Mouse (Mus musculus): ENCODE results near the gene Nosip.
A peak's percentile ranks its signal among the peaks of the same experiment; 100 is the strongest.
"Not testable (repeated sequence)": the region's sequence is repeated elsewhere in the genome, so short reads cannot be mapped to it uniquely, and the experiment has no call there.

Gene Nosip

DNA sequence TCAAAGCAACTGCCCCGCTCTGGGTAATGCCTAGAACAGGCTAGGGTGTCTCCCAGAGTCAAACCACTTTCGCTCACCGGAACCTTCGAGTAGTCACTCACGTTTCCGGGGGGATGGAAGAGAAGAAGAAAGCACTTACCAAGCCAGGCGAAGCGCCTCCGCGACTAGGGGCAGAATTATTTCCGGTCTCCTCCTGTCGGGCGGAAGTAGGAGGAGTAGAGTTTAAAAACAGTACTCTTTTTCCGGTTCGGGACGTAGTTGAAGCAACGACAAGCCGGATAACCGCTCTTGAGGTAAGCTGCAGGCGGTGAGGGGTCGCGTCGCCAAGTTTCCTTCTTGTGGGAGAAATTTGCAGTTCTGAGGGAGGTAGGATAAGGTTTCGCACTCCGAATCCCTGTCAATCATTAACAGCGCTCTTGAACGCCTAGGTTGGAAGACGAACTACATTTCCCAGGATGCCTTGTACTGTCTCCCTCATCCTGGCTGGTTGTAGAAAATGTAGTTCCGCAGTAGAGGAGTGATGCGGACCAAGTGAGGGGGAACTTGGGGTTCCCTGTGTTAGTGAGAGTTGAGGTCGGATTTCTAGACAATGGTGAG is at the start of gene Nosip, which contains the start of gene Prrg2:
Nosip (plus strand) TSS at position 191 of the 597 bp plus-strand sequence.
Prrg2 (minus strand) TSS at position 439 of the 597 bp plus-strand sequence.
- DNase-seq (ENCODE audit: extremely low spot score, low spot score), result peak; percentile 97

DNA sequence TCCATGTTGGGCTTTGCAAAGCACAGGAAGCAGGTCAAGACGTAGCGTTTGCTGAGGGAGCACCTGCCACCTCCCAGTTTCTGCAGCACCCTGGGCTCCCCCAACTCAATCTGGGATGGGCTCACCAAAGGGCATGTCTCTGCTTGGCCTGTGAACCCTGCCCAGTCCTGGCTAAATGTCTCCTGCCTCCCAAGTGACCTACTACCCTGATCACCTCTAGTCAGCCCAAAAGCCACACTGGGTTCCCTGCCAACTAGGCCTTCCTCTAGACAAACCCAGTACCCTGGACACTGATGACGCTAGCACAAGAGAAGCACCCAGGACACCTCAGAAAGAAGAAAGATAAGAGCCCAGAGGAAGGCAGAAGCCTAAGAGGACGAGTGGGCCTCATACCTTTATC is 49.4 kb upstream of the Nosip start:
- DNase-seq (ENCODE audit: extremely low spot score, low spot score), result no peak

DNA sequence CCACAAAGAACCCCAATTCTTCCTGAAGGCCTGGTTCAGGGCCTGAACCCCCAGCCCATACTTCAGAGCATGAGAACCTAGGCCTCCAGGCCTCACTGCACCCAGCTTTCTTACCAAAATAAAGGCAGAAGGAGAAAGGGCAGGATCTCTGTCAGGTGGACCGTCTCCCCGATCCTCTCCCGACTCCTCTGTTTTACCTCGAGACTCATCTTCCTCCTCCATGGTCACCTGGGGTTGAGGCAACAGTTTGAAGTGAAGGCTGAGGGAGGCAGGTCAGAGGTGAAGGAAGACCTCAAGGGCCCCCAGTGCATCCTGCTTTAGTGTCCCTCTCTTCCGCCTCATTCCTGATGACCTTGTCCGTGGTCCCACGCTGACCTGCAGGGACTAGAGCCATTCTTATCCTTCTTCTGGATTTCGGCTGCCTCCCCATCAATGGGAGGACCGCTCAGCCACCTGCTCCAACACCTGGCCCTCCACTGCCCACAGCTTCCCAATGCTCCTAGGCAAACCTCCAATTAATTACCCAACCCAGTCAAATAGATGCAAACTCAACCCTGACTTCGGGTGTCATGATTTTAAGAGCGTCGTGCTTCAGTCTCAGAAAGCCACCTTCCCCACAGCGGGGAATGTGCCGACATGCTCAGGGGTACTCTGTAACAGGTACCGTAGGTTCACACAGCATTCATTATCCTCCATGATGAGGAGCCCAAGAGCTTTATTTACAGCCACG is 48.7 kb upstream of the Nosip start:
- no peak for DNase-seq (ENCODE audit: extremely low spot score, low spot score)

- DNase-seq (ENCODE audit: extremely low spot score, low spot score), result no peak
Measured at GRCm38 (mm10) chr7:45014096-45014451, 48.2 kb upstream of the Nosip start.

DNA sequence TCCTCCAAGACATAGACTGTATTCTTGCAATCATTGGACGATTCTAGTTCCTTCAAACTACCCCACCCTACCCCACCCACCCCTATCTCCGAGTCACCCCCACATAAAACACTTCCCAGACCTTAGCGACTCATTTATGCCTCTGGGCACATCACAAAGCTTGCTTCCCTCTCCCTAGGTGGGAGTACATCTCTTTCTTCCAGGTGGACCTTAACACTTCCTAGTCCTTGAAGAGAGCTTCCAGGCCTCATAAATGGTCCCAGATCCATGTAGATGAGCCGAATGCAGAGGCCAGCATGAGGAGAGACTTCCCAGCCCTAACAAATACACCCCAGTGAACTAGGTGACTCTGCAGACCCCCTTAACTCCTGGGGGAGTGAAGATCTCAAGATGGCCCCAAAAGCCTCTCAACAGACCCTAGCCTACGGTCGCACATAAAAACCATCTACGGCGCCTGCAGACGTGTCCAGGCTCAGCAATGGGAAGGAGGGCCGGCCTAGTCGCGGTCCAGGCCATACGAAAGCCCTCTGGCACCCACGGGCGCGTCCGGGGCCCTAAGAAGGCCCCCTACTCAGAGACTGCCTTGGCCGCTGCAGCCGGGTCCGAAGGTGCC is 46.8 kb upstream of the Nosip start:
- no peak for DNase-seq (ENCODE audit: extremely low spot score, low spot score)

GRCm38 (mm10) chr7:45015957-45016612 is 46.1 kb upstream of the Nosip start, which contains the start of gene Scaf1:
Scaf1 (minus strand) TSS chr7:45016363.
- DNase-seq (ENCODE audit: extremely low spot score, low spot score), result peak; percentile 99

DNA sequence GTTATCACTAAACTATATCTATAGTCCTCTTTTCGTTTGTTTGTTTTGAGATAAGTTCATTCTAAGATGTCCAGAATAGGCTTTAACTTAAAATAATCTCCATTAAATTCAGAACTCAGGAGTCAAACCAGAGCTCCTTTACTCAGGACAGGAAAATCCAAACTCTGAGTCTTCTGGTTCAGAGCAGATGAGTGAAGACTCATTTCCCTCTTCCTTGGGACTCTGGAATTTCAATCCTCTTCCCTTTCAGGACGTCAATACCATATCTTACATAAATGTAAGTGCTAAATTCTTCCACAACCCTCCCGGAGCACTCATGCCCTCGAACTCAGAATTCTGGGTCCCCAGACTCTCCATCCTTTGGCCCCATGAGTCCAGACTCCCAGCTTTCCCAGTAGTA is 45.5 kb upstream of the Nosip start:
- DNase-seq (ENCODE audit: extremely low spot score, low spot score), result no peak

- peak; percentile 86 for DNase-seq (ENCODE audit: extremely low spot score, low spot score)
Measured at GRCm38 (mm10) chr7:45017242-45018061, 44.8 kb upstream of the Nosip start, which contains the start of gene Rras. Rras (plus strand) TSS chr7:45017961.

DNA sequence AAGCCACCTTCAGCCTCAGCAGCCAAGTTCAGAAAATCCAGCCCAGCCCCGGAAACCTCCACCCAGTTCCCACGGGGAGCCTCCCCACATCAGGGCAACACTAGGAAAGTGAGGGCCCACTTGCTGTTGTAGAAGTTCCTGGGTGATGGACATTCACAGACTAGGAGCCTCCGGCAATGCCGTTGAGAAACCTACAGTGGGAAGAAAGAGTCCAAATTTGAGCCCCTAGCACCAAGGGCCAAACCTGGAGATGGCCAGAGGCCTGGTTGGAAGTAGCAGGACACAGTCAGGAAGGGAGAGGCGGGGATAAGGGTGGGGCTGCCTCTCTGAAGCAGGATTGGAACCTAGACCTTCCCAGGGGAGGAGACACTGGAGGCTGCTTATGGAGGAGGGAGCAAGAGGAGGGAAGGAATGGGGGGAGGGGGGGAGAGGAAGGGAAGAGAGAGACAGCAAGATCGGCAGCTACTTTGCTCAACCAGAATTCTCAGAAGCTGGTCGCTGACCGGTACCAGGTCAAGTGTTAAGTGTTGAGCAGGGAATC is 43.1 kb upstream of the Nosip start:
- no peak for DNase-seq (ENCODE audit: extremely low spot score, low spot score)

GRCm38 (mm10) chr7:45020225-45020624 is 42.0 kb upstream of the Nosip start:
- DNase-seq (ENCODE audit: extremely low spot score, low spot score), result no peak

DNA sequence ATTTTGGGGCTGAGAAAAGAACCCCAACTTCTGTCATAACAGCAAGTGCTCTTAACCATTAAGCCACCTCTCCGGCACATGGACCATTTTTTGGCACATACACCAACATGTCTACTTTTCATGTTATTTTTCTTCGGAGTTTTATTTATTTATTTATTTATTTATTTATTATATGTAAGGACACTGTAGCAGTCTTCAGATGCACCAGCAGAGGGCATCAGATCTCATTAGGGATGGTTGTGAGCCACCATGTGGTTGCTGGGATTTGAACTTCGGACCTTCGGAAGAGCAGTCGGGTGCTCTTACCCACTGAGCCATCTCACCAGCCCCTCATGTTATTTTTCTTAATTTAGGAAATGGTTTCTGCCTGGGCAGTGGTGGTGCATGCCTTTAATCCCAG is 38.5 kb upstream of the Nosip start:
- not testable (repeated sequence) for DNase-seq (ENCODE audit: extremely low spot score, low spot score)

GRCm38 (mm10) chr7:45024281-45025248 is 37.7 kb upstream of the Nosip start:
- no peak for DNase-seq (ENCODE audit: extremely low spot score, low spot score)

GRCm38 (mm10) chr7:45025601-45026220 is 36.5 kb upstream of the Nosip start:
- DNase-seq (ENCODE audit: extremely low spot score, low spot score), result no peak

- DNase-seq (ENCODE audit: extremely low spot score, low spot score), result no peak
Measured at GRCm38 (mm10) chr7:45026256-45026655, 36.0 kb upstream of the Nosip start.

DNA sequence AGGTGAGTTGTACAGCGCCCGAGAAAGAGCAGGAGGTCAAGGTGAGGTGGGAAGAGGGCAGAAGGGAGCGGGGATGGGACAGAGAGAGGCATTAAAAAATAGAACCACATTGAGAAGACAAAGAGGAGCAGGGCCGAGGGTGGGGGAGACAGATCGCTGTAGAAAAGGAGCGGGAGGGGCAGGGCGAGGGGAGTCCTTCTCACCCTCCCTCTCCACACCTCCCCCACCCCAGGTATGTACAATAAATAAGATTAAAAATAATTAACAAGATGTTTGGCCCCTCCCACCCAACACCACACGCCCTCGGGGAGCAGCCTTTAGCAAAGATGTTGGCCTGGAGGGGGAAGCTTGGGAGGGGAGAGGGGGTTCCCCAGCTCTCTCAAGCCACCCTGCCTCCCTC is 34.5 kb upstream of the Nosip start:
- no peak for DNase-seq (ENCODE audit: extremely low spot score, low spot score)

GRCm38 (mm10) chr7:45028351-45028750 is 33.9 kb upstream of the Nosip start:
- DNase-seq (ENCODE audit: extremely low spot score, low spot score), result no peak

DNA sequence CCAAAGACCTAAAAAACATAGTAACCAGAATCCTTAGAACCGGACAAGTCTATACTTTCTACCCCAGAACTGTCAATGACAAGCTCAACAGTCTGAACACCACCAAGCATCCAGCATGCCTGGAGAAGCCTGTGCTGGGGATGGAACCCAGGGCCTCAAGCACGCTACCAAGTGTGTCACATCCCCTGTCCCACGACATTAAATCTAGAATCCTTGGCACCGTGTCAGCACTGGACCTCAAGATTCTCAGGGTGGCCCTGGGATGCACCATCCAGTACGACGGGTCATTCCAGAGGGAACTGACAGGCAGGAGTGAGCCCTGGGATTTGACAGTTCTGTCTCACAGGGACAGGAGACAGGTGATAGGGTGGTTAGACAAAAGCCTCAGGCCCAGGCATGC is 32.2 kb upstream of the Nosip start:
- no peak for DNase-seq (ENCODE audit: extremely low spot score, low spot score)

GRCm38 (mm10) chr7:45030857-45031256 is 31.4 kb upstream of the Nosip start:
- no peak for DNase-seq (ENCODE audit: extremely low spot score, low spot score)

DNA sequence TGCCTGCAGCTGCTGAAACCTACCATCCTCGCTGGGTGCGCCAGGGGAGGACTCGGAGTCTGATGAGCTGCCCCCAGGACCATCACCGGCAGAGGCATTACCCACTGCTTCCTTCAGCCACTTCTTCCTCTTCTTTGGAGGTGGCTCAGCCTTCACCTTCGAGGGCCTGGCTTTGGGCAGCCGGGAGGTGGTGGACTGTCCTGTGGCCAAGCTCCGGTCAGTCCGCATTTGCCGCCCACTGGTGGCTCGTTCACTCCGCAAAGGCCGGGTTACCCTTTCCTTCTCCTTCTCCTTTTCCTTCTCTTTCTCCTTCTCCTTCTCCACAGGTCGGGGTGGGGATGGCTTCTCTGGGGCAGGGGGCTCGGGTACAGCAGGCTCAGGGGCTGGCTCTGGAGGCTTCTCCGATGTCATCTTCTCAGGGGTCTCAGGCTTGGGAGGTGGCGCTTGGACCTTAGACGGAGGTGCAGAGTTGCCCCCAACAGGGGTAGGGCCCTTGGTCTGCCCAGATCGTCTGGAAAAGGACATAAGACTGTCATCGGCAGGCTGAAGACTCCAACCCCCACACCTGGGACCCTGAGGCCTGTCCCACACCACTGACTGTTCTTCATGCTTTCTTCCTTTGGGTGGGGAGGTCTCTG is 28.4 kb upstream of the Nosip start:
- DNase-seq (ENCODE audit: extremely low spot score, low spot score), result no peak
